Mouse (Mus musculus): ENCODE results near the gene Tcf25.

DNA sequence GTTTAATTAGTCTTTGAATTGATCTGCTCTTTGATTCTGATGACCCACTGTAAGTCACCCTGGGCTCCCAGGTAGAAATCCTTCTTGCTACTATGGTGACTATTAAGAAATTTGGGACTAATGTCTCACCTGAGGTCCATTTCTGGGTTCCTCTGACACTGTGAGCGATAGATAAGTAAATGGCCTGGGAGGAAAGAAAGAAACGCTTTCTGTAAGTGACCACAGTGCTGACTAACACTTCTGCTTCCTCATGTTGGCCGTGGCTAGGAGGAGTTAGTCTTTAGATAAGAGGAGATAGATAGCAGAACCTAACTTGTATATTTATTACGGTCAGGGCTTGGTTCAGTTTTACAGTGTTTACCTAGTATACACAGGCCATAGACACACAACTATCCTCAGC, 44.2 kb upstream of the Tcf25 start:
- TF ChIP-seq CTCF (IDR thresholded peaks at IDR 0.05; ENCODE audit: borderline replicate concordance, insufficient read depth, low read depth, low read length) (no peak), POLR2A (IDR thresholded peaks at IDR 0.05; ENCODE audit: borderline replicate concordance, insufficient read depth, low read length) (no peak)

Data from cerebellum, adult 2 months (tissue).